Mouse (Mus musculus): Measurements from ENCODE around the gene Slc25a11.

Slc25a11 gene

DNA sequence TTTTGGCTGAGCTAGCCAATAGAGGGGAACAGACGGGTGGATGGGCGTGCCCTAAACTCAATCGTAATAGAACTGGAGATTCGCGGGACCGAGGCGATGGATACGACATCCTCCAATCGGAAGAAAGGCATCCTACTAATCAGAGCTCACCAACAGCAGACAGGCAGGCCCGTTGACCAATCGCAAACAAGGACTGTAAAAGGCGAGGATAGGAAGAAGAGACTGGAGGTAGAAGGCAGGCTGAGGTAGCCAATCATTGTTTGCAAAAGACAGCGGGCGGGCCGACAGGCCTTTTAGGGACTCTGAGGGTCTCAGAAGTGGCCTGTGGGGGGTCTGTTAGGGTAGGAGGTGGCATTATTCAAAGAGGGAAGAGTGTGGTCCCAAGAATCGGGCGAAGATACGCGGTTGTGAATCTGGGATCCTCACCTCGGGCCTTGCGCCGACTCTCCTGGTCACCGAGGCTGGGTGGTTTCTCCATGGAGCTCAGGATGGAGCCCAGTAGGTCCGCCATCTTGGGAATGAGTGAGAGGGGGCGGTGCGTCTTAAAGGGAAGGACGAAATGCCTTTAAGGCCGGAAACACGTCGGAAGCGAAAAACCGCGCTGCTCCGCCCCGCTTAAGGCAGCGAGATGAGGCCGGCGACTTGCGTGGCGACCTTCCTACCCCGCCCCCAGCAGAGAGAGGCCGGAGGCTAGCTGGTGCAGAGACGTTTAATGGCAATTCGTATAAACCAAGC, 21.7 kb upstream of the Slc25a11 start, which contains the start of gene Spag7:
Spag7 (minus strand) TSS at position 646 of the 735 bp plus-strand sequence.
- in situ Hi-C loops (cut with MboI, MseI), result loop anchor here (25.0 kb wide), 2 partner anchors 907 to 1257 kb away; partner anchors contain the start of genes Kdm6b, Polr2a, Slc35g3 and Zbtb4

DNA sequence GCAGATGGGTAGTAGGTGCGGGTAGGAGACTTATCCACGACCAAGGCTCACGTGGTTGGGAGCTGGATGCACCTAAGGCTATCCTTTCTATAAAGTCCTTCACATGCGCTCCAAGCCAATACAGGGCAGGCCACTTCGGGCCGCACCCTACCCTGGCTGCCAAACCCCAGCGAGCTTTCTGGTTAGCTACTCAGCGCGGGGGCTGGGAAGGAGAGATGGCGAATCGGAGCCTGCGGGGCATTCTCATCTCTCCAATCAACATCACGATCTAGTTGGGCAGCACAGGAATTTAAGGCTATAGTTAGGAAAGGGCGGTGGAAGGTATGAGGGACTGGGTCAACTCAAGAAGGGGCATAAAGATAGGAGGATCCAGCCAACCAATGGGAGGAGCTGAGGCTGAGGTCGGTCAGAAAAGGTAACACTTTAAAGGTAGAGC, 21.1 kb upstream of the Slc25a11 start:
- in situ Hi-C loops (cut with MboI, MseI), result loop anchor here (25.0 kb wide), 2 partner anchors 906 to 1256 kb away; partner anchors contain the start of genes Kdm6b, Polr2a, Slc35g3 and Zbtb4

DNA sequence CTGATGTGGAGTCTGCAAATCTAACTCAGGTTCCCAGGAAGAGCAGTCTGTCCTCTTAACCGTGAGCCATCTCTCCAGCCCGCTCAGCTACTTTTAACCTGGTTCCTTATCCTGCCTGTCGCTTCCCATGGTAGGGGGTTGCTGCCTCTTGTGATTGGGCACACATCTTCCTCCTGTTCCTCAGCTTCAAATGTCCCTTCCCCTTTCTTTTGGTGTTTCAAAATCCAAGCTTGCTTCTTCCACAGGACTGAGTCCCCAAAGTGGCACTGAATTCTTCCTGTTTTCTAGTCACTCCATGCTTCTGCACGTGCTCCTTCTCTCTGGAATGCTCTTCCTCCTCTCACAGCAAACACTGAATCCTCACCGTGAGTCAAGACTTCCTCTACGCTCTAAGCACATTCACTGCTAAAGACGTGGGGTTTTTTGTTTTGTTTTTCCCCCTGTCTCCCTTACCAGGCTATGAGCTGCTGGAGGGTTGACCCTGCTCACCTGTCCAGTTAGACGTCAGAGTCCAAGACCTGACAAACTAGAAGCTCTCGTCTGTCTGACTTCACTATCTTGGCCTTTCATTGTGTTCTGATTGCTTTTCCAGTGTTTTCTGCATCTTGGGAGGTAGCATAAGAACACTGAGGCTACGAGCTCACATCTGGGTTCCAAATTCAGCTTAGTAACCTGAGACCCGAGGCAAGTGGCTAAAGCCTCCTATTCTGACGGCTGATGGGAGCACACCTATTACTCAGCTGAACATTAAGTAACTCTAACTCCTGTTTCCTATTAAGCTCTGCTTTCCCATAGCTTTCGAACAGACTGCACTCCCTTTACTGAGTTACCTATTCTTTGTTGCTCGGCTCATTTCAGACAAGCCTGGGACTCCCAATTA, 20.2 kb upstream of the Slc25a11 start:
- in situ Hi-C loops (cut with MboI, MseI), result loop anchor here (25.0 kb wide), 2 partner anchors 905 to 1255 kb away; partner anchors contain the start of genes Kdm6b, Polr2a, Slc35g3 and Zbtb4

DNA sequence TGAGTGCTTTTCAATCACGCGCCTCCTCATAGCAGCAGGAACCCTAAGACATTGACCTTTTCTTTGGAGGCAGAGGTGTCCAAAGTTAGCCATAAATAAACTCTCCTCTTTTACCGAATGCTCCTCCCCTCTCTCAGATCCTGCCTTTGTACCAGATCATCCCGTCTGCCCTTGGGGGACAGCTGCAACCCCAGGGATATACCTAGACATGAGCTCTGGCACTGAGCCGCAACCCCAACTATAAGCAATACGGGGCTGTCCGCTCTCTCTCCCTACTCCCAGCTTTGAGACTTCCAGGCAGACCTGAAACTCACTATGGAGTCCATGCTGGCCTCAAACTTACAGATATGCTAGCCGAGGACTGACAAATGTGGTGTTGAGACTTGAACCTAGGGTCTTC, 19.4 kb upstream of the Slc25a11 start:
- in situ Hi-C loops (cut with MboI, MseI), result loop anchor here (25.0 kb wide), 2 partner anchors 904 to 1254 kb away; partner anchors contain the start of genes Kdm6b, Polr2a, Slc35g3 and Zbtb4

DNA sequence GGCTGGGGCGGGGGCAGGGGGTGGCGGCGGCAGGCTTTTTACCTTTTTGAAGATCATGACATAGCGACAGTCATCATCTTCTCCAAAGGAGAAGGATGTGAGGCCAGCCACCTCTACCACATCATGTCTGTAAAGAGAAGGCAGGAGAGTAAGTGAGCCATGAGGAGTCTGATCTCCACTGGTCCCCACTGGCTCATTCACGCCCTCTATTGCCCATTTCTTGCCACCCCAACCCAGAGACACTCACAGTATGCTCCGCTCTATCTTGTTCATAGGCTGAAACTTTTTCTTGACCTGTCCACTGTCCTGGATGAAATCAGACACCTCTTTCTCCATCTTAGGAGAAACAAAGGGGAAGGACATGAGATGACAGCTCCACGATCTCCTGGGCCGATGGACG, 17.5 kb upstream of the Slc25a11 start:
- in situ Hi-C loops (cut with MboI, MseI), result loop anchor here (25.0 kb wide), 2 partner anchors 902 to 1252 kb away; partner anchors contain the start of genes Kdm6b, Polr2a, Slc35g3 and Zbtb4

DNA sequence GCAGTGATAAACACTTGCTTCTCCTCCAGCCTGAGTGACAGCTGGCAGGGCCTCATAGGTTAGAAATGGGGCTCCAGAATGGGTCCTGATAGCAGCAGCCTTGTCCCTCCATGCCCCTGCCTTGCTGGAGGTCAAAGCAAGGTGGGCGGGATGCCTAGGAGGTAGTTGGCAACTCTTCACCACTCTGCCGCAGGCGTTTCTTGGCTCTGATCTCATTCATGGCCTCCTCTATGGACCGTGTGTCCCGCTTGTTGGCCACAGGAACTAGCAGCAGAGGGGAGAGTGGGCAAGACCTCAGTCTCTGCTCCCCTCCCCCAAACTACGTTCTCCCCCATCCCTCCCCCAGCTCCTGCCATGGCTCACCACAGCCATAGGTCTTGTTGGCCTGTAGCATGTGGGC, 16.7 kb upstream of the Slc25a11 start:
- in situ Hi-C loops (cut with MboI, MseI), result loop anchor here (25.0 kb wide), 2 partner anchors 902 to 1252 kb away; partner anchors contain the start of genes Kdm6b, Polr2a, Slc35g3 and Zbtb4

DNA sequence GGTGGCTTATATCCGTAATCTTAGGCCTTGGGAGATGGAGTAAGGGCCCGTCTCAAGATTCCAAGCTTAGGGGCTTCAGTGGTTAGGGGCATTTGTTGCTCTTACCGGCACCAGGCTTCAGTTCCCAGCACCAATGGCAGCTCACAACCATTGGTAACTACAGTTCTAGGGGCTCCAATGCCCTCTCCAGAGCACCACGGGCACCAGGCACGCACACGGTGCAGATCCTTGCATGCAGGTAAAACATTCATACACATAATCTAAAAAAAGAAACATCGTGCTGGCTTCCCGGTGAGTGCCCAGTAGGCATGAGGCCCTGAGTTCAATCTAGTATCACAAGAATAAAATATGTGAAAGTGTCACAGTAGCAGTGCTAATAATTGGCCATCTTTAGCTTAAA, 15.8 kb upstream of the Slc25a11 start:
- in situ Hi-C loops (cut with MboI, MseI), result loop anchor here (25.0 kb wide), 2 partner anchors 901 to 1251 kb away; partner anchors contain the start of genes Kdm6b, Polr2a, Slc35g3 and Zbtb4

DNA sequence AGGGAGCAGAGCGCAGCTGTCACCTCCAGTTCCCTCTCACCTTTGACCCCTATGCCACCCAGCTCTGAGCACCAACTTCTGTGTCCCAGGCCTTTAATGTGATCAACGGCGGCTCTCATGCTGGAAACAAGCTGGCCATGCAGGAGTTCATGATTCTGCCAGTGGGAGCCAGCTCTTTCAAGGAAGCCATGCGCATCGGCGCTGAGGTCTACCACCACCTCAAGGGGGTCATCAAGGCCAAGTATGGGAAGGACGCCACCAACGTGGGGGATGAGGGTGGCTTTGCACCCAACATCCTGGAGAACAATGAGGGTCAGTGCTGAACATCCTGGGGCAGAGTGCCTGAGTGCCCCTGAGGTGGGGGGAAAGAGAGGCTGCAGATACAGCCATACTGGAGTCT, 13.3 kb upstream of the Slc25a11 start:
- in situ Hi-C loops (cut with MboI, MseI), result loop anchor here (25.0 kb wide), 2 partner anchors 898 to 1248 kb away; partner anchors contain the start of genes Kdm6b, Polr2a, Slc35g3 and Zbtb4

DNA sequence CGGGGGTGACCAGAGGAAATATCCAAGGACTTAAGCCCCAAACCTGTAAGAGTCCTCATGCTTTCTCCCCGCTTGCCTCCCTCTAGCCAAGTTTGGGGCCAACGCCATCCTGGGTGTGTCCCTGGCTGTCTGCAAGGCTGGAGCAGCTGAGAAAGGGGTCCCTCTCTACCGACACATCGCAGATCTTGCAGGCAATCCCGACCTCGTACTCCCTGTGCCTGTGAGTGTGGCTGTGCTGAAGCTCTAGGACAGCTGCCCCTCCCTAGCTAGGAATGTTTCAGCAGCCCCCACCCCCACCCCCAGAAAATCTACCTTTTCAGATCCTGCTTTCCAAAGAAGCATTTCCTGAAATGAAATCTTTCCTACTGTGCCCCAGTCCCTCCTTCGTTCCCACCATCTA, 11.7 kb upstream of the Slc25a11 start:
- in situ Hi-C loops (cut with MboI, MseI), result loop anchor here (25.0 kb wide), 2 partner anchors 897 to 1247 kb away; partner anchors contain the start of genes Kdm6b, Polr2a, Slc35g3 and Zbtb4

DNA sequence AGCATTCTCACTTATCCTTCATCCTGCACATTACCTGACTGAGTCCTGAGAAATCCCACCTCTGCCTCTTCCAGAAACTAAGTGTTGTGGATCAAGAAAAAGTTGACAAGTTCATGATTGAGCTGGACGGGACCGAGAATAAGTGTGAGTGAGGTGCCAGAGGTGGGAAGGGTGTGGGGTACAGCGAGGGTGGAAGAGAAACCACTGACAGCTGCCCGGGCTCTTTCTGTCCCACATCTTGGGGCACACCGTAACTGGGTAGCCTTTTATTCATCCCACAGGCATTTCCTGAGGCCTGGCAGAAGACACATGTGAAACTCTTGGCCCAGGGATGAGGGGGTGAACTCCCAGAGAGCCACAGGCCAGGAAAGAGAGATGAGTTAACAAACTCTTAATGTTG, 11.2 kb upstream of the Slc25a11 start:
- in situ Hi-C loops (cut with MboI, MseI), result loop anchor here (25.0 kb wide), 2 partner anchors 896 to 1246 kb away; partner anchors contain the start of genes Kdm6b, Polr2a, Slc35g3 and Zbtb4

DNA sequence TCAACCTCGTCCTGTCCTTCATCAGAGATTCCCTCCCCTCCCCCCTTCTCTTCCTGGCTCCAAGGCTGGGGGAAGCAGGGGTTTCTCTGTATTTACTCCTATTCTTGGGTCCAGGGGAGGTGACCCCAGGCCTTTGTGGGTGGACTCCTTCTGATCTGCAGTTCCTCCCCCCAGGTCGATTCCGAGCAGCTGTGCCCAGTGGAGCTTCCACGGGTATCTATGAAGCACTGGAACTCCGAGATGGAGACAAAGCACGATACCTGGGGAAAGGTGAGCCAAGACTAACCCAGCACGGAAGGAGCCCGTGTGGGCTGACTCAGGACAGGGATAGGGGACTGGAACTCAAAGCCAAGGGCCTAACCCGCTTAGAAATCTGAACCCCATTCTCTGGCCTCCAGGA, 10.7 kb upstream of the Slc25a11 start:
- in situ Hi-C loops (cut with MboI, MseI), result loop anchor here (25.0 kb wide), 2 partner anchors 896 to 1246 kb away; partner anchors contain the start of genes Kdm6b, Polr2a, Slc35g3 and Zbtb4

DNA sequence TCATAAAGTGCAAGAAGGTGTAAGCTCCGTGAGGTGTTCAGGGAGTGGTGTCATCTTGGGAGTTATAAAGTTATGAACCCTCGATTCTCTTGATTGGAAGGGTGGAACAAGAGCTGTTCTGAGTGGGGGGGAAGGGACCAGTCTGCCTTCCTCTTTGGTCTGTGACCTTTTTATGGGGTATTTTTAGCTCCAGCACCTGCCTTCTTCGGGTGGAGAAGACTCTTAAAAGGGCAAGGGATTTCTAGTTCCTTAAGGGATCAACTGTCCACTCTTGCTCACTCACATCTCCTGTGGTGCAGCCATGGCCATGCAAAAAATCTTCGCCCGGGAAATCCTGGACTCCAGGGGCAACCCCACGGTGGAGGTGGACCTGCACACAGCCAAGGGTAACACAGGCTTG, 10.3 kb upstream of the Slc25a11 start:
- in situ Hi-C loops (cut with MboI, MseI), result loop anchor here (25.0 kb wide), 2 partner anchors 895 to 1245 kb away; partner anchors contain the start of genes Kdm6b, Polr2a, Slc35g3 and Zbtb4

DNA sequence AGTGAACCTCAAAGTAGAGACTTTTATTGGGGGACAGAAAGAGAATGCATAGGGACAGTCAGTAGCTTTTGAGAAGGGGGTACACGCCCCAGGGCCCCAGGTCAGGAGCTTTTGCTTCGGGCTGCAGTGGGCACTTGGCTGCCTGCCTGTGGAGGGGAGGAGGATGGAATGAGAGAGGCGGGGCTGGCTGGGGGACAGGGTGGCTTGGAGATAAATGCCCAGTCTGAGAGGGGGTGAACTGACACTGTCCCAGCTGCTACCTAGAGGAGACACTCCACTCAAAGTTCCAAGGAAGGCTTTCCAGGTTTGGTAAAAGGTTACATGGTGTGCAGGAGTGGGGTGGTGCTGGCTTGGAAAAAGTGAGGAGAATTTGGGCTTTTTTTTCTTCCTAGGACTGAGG, 9.7 kb upstream of the Slc25a11 start, which contains the start of gene Eno3:
Eno3 (plus strand) TSS at position 239 of the 400 bp plus-strand sequence.
- in situ Hi-C loops (cut with MboI, MseI), result loop anchor here (25.0 kb wide), 2 partner anchors 895 to 1245 kb away; partner anchors contain the start of genes Kdm6b, Polr2a, Slc35g3 and Zbtb4

DNA sequence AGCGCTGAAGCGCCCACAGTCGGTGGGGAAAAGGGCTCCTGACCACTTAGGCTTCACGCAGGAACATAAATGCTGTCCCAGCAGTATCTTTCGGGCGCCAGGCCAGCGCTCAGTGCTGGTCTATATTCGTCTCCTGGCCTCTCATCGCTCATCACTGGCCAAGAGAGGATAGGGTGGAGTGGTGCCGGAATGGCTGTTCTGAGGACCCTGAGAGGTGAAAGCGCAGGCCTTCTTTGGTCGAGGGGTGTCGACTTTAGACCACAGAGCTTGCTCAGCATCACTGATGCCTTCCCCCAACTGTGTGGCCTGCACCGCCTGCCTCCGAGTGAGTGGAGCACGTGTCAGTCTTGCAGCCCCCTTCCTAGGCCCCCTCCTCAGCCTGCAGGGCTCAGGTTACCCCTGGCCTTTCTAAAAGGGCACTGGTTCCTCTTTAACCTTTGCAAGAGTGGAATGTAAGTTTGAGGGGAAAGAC, 9.2 kb upstream of the Slc25a11 start:
- in situ Hi-C loops (cut with MboI, MseI), result loop anchor here (25.0 kb wide), 2 partner anchors 894 to 1244 kb away; partner anchors contain the start of genes Kdm6b, Polr2a, Slc35g3 and Zbtb4

DNA sequence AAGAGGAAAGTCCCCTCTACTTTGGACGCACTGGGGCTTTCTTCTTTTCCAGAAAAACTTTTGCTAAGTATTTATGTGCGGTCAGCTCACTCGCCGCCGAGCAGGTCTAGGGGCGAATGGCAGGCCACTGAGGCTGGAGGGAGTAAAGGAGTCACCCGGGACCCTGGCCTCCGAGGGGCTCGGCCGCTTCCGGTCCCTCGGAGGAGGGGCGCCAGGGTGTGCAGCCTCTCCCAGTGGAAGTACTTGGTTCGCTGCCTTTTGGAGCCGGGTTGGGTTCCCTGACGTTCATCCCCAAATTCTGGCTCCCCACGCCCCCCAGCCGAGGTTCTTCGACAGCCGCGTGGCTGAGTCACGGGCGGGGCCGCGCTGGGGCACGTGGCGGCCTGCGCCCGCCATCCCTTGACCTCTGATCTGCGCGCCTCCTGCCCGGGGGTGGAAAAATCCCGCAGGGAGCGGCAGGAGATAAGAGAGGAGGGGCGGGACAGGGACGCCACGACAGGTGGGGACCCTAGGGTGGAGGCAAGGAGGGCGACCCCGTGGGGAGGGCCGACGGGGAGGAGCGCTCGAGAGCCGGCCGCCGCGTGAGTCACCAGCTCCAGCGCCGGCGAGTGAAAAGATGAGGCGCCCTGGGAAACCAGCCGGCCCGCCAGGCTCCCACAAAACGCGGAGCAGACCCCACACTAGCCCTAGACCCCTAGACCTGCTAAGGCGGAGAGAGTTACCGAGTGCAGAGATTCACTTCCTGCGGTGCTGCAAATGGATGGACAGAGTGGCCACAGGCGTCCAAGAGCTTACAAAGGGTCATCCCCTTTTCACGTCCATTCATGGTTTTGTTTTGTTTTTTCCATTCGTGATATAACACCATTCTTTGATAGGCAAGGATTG, 8.5 kb upstream of the Slc25a11 start:
- in situ Hi-C loops (cut with MboI, MseI), result loop anchor here (25.0 kb wide), 2 partner anchors 894 to 1244 kb away; partner anchors contain the start of genes Kdm6b, Polr2a, Slc35g3 and Zbtb4

DNA sequence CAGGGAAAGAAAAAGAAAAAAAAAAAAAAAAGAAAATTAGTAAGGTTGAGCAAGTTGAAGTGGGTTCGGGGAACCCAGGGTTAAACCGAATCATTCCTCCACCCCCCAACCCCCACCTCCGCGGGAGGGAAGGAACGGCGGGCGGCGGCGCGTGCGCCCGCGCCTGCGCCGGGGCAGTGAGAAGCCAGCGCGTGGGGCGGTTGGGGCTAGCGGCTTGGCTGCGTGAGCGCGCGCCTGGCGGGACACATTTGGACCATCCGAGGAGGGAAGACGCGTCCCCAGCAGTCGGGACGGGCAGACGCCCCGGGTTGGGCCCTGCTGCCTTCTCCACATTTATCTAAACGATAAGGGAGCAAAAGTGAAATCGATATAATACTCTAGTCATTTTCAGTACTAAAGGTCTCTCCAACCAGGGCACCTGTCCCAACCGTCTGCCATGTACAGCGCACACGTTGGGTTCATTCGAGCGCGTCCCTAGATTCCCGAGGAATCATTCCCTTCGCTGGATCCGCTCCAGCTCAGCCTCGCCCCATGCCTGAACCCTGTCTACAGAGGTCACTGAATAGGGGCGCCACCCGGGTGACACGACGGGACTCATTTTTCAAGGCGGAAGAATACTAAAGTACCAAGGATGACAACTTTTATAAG, 7.8 kb upstream of the Slc25a11 start:
- in situ Hi-C loops (cut with MboI, MseI), result loop anchor here (25.0 kb wide), 2 partner anchors 893 to 1243 kb away; partner anchors contain the start of genes Kdm6b, Polr2a, Slc35g3 and Zbtb4

DNA sequence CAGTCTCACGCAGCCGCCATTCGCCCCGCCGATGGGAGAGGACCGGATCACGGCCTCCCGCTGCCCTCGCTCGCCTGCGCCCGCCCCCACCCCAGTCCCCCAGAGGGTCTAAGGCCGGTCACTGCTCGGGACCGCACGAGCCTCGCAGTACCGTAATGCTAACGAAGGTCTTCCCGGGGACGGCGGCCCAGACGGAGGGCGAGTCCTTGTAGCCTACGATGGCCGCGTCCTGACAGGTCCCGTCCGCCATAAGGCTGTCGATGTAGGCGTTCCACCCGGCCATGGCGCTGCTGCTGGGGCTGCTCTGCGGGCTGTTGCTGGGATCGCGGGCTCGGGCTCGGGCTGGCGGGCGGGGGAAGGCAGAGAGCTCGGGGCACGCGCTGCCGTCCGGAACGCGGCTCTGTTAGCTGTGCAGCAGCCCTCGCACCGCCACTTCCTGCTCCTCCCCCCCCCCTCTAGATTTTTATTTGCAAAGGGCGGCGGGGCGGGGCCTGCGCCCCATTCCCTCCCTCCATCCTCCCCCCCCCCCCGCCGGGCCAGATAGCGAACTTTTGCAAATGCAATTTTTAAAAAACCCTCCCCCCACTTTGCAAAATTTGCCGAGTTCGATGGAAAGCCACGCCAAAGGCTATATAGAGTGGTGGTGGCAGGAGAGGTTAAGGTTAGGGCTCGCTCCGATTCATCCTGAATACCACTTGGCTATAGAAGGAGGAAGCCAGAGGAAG, 7.1 kb upstream of the Slc25a11 start, which contains the start of gene Pfn1:
Pfn1 (minus strand) TSS at position 447 of the 725 bp plus-strand sequence.
- in situ Hi-C loops (cut with MboI, MseI), result loop anchor here (25.0 kb wide), 2 partner anchors 892 to 1242 kb away; partner anchors contain the start of genes Kdm6b, Polr2a, Slc35g3 and Zbtb4
